Mouse (Mus musculus): ENCODE measurements around the gene Ccng1. TPM values are rescaled to one million over a fixed set of nuclear protein-coding genes. Genes with fewer than 3 reads are reported as not detected.
"Not testable (repeated sequence)": the region's sequence is repeated elsewhere in the genome, so short reads cannot be mapped to it uniquely, and the experiment has no call there.

Gene Ccng1
- polyA plus RNA-seq, 1 experiment from 2014 or later, result 48.9 TPM

DNA sequence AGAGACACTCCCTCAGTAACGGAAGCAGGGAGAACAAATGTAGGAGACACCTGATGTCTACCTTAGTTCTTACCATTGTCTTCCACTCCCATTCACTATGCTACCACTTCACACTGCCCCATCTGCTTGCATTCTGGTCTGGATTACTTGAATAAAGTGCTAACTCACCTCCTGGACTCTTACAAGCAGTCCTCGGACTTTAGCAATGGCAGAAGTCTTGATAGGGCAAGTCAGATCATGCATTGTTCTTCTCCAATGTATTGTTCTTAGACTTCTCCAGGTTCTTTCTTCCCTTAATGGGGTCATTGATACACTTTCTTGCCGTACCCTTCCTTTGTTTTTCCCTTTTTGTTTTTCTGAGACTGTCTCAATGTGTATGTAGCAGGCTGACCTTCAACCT lies 17.7 kb downstream of the Ccng1 start:
- no peak overlapping the region for H3K27ac ChIP-seq (ENCODE audit: low read depth, low read length)
- H3K9me3 ChIP-seq (ENCODE audit: control insufficient read depth, low read length), result no peaks in the 10 kb centered on the region
- H3K27me3 ChIP-seq (ENCODE audit: control insufficient read depth, insufficient read depth, low read length), result no peaks in the 10 kb centered on the region
- no peak for ATAC-seq (ENCODE audit: low FRiP score)
- no peak for DNase-seq (ENCODE audit: low spot score)
- H3K4me2 ChIP-seq (replicated peaks; ENCODE audit: low read depth, low read length), result no peak overlapping the region
- H3K36me3 ChIP-seq (ENCODE audit: control insufficient read depth, insufficient read depth, low read length), result no peaks in the 10 kb centered on the region
- H3K4me1 ChIP-seq (replicated peaks; ENCODE audit: control insufficient read depth, insufficient read depth, low read length), result no peaks in the 10 kb centered on the region
- 88% methylated on average over 3 of the region's 3 CpGs for WGBS
- H3K4me3 ChIP-seq (ENCODE audit: low read depth, low read length), result no peak overlapping the region
- H3K9ac ChIP-seq (ENCODE audit: low read depth, low read length), result no peak overlapping the region

- H3K27ac ChIP-seq (ENCODE audit: low read depth, low read length), result peak overlapping the region; percentile 43
- peak overlapping the region; percentile 65 for H3K4me2 ChIP-seq (replicated peaks; ENCODE audit: low read depth, low read length)
- no peaks in the 10 kb centered on the region for H3K4me1 ChIP-seq (replicated peaks; ENCODE audit: control insufficient read depth, insufficient read depth, low read length)
- WGBS, result 6% methylated on average over 11 of the region's 11 CpGs
- no peaks in the 10 kb centered on the region for H3K27me3 ChIP-seq (ENCODE audit: control insufficient read depth, insufficient read depth, low read length)
- H3K9me3 ChIP-seq (ENCODE audit: control insufficient read depth, low read length), result no peaks in the 10 kb centered on the region
- H3K9ac ChIP-seq (ENCODE audit: low read depth, low read length), result peak overlapping the region; percentile 93
- no peak for ATAC-seq (ENCODE audit: low FRiP score)
- peak overlapping the region; percentile 86 for H3K4me3 ChIP-seq (ENCODE audit: low read depth, low read length)
- DNase-seq (ENCODE audit: low spot score), result no peak
- no peaks in the 10 kb centered on the region for H3K36me3 ChIP-seq (ENCODE audit: control insufficient read depth, insufficient read depth, low read length)
These were observed 20.8 kb downstream of the Ccng1 start for GRCm38 (mm10) chr11:40734251-40734752.

- H3K27ac ChIP-seq (ENCODE audit: low read depth, low read length), result peak within 1 kb of the TSS; percentile 43
- H3K4me3 ChIP-seq (ENCODE audit: low read depth, low read length), result peak within 1 kb of the TSS; percentile 86
- ATAC-seq (ENCODE audit: low FRiP score) (peak; percentile 99), DNase-seq (ENCODE audit: low spot score) (peak; percentile 96)
- H3K27me3 ChIP-seq (ENCODE audit: control insufficient read depth, insufficient read depth, low read length), result no peaks in the 10 kb centered on the region
- H3K36me3 ChIP-seq (ENCODE audit: control insufficient read depth, insufficient read depth, low read length), result no peaks in the 10 kb centered on the region
- H3K4me1 ChIP-seq (replicated peaks; ENCODE audit: control insufficient read depth, insufficient read depth, low read length), result no peaks in the 10 kb centered on the region
- H3K9me3 ChIP-seq (ENCODE audit: control insufficient read depth, low read length), result no peaks in the 10 kb centered on the region
- H3K9ac ChIP-seq (ENCODE audit: low read depth, low read length), result peak within 1 kb of the TSS; percentile 93
- H3K4me2 ChIP-seq (replicated peaks; ENCODE audit: low read depth, low read length), result peak within 1 kb of the TSS; percentile 72
- WGBS, result under 1% methylated on average over 48 of the region's 52 CpGs
These were observed 21.6 kb downstream of the Ccng1 start, which contains the start of the genes Hmmr and Nudcd2 for GRCm38 (mm10) chr11:40733339-40734174. Gene Hmmr, minus strand, starts transcription at chr11:40733422. Gene Nudcd2, plus strand, starts transcription at chr11:40733667.

- Histone ChIP-seq H3K9ac (ENCODE audit: low read depth, low read length) (peak overlapping the region; percentile 58), H3K4me3 (ENCODE audit: low read depth, low read length) (peak overlapping the region; percentile 86), H3K36me3 (ENCODE audit: control insufficient read depth, insufficient read depth, low read length) (no peaks in the 10 kb centered on the region), H3K4me2 (replicated peaks; ENCODE audit: low read depth, low read length) (peak overlapping the region; percentile 72), H3K27ac (ENCODE audit: low read depth, low read length) (no peak overlapping the region), H3K27me3 (ENCODE audit: control insufficient read depth, insufficient read depth, low read length) (no peaks in the 10 kb centered on the region), H3K9me3 (ENCODE audit: control insufficient read depth, low read length) (no peaks in the 10 kb centered on the region), H3K4me1 (replicated peaks; ENCODE audit: control insufficient read depth, insufficient read depth, low read length) (no peaks in the 10 kb centered on the region)
- ATAC-seq (ENCODE audit: low FRiP score), result peak; percentile 58
- DNase-seq (ENCODE audit: low spot score), result no peak
- 2% methylated on average over 14 of the region's 14 CpGs for WGBS
These were observed 22.1 kb downstream of the Ccng1 start for GRCm38 (mm10) chr11:40732997-40733338.

DNA sequence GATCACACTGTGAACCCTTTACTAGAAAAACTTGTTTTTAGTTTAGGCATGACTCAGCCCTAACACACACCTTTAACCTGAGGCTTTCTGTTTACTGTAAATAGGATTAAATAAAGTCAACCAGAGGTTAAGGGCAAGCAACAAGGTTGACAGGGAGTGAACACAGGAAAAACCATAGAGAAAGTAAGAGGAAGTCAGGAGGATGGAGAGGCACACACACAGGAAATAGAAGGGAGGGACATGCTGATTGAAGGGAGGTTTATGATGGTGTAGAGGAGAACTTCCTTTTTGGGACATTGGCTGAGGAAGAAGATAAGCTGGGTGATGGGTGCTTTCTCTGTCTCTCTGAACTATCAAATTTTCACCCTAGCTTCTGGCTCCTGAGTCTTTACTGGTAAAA lies 36.8 kb downstream of the Ccng1 start:
- Histone ChIP-seq H3K4me2 (replicated peaks; ENCODE audit: low read depth, low read length) (no peak overlapping the region), H3K4me1 (replicated peaks; ENCODE audit: control insufficient read depth, insufficient read depth, low read length) (no peaks in the 10 kb centered on the region), H3K9ac (ENCODE audit: low read depth, low read length) (no peak overlapping the region), H3K27ac (ENCODE audit: low read depth, low read length) (no peak overlapping the region), H3K36me3 (ENCODE audit: control insufficient read depth, insufficient read depth, low read length) (0 out of 2 replicates have a peak, but pooled peaks cover 6% of the 10 kb centered on the region), H3K27me3 (ENCODE audit: control insufficient read depth, insufficient read depth, low read length) (no peaks in the 10 kb centered on the region), H3K9me3 (ENCODE audit: control insufficient read depth, low read length) (no peaks in the 10 kb centered on the region), H3K4me3 (ENCODE audit: low read depth, low read length) (no peak overlapping the region)
- no peak for DNase-seq (ENCODE audit: low spot score)
- ATAC-seq (ENCODE audit: low FRiP score), result no peak

DNA sequence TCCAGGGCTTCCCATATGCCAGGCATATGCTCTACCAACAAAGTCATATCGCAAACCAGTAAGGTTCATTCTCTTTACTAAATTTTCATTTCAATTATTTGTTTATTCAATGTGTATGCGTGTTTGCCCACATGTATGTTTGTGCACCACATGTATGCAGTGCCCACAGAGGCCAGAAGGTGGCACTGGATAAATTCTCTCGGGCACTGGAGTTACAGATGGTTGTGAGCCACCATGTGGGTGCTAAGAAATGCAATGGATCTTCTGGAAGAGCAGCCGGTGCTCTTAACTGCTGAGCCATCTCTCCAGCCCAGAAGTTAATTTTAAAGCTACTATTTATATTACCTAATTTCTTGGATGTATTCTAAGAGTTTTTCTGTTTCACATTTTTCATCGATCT lies 39.6 kb downstream of the Ccng1 start:
- Histone ChIP-seq H3K27me3 (ENCODE audit: control insufficient read depth, insufficient read depth, low read length) (no peaks in the 10 kb centered on the region), H3K36me3 (ENCODE audit: control insufficient read depth, insufficient read depth, low read length) (0 out of 2 replicates have a peak, but pooled peaks cover 4% of the 10 kb centered on the region), H3K9me3 (ENCODE audit: control insufficient read depth, low read length) (no peaks in the 10 kb centered on the region), H3K4me1 (replicated peaks; ENCODE audit: control insufficient read depth, insufficient read depth, low read length) (no peaks in the 10 kb centered on the region), H3K4me3 (ENCODE audit: low read depth, low read length) (no peak overlapping the region), H3K9ac (ENCODE audit: low read depth, low read length) (no peak overlapping the region), H3K4me2 (replicated peaks; ENCODE audit: low read depth, low read length) (no peak overlapping the region), H3K27ac (ENCODE audit: low read depth, low read length) (no peak overlapping the region)
- WGBS, result 97% methylated on average over 5 of the region's 5 CpGs
- ATAC-seq (ENCODE audit: low FRiP score) (no peak), DNase-seq (ENCODE audit: low spot score) (no peak)

- Histone ChIP-seq H3K4me3 (ENCODE audit: low read depth, low read length) (no peak overlapping the region), H3K9me3 (ENCODE audit: control insufficient read depth, low read length) (no peaks in the 10 kb centered on the region), H3K9ac (ENCODE audit: low read depth, low read length) (no peak overlapping the region), H3K4me2 (replicated peaks; ENCODE audit: low read depth, low read length) (no peak overlapping the region), H3K27me3 (ENCODE audit: control insufficient read depth, insufficient read depth, low read length) (no peaks in the 10 kb centered on the region), H3K36me3 (ENCODE audit: control insufficient read depth, insufficient read depth, low read length) (0 out of 2 replicates have a peak, but pooled peaks cover 10% of the 10 kb centered on the region), H3K27ac (ENCODE audit: low read depth, low read length) (no peak overlapping the region), H3K4me1 (replicated peaks; ENCODE audit: control insufficient read depth, insufficient read depth, low read length) (no peaks in the 10 kb centered on the region)
- ATAC-seq (ENCODE audit: low FRiP score), result no peak
- 88% methylated on average over 8 of the region's 8 CpGs for WGBS
- no peak for DNase-seq (ENCODE audit: low spot score)
These were observed 41.3 kb downstream of the Ccng1 start for GRCm38 (mm10) chr11:40713858-40714257.

- H3K4me3 ChIP-seq (ENCODE audit: low read depth, low read length); DNase-seq (ENCODE audit: low spot score); H3K4me2 ChIP-seq (replicated peaks; ENCODE audit: low read depth, low read length); H3K36me3 ChIP-seq (ENCODE audit: control insufficient read depth, insufficient read depth, low read length); H3K9me3 ChIP-seq (ENCODE audit: control insufficient read depth, low read length); H3K27me3 ChIP-seq (ENCODE audit: control insufficient read depth, insufficient read depth, low read length); H3K4me1 ChIP-seq (replicated peaks; ENCODE audit: control insufficient read depth, insufficient read depth, low read length); H3K27ac ChIP-seq (ENCODE audit: low read depth, low read length); ATAC-seq (ENCODE audit: low FRiP score); H3K9ac ChIP-seq (ENCODE audit: low read depth, low read length): not testable (repeated sequence)
- 90% methylated on average over 6 of the region's 6 CpGs for WGBS
These were observed 45.2 kb downstream of the Ccng1 start for GRCm38 (mm10) chr11:40709899-40710298.

Measured in hindbrain, embryonic 11.5 days (tissue).